Mouse (Mus musculus): ENCODE measurements at regions not wholly inside any gene's neighbourhood (a gene's known extent, or its start where the extent isn't known, plus 50 kb on each side); places are given as distances from the start of the nearest gene placed in this dataset.
A peak's percentile ranks its signal among the peaks of the same experiment; 100 is the strongest.

DNA sequence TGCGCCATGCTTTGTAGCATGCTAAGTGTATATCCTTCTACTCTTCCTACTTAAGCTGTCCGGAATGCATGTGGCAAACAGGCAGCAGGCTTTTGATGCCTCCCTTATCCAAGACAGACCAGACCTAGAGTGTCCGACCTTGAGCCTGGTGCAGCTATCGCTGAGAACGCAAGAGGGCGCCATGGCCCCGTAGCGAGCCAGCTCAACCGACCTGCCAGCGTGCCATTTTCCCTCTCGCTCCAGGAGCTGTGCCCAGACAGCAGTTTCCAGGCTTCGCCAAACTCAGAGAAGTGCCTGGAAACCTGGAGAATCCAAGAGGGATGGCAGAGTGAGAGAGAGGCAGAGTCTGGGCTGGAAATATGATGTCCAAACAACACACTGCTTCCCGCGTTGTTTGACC is 155.8 kb upstream of the Gm12830 start:
- peak; percentile 92 for DNase-seq

DNA sequence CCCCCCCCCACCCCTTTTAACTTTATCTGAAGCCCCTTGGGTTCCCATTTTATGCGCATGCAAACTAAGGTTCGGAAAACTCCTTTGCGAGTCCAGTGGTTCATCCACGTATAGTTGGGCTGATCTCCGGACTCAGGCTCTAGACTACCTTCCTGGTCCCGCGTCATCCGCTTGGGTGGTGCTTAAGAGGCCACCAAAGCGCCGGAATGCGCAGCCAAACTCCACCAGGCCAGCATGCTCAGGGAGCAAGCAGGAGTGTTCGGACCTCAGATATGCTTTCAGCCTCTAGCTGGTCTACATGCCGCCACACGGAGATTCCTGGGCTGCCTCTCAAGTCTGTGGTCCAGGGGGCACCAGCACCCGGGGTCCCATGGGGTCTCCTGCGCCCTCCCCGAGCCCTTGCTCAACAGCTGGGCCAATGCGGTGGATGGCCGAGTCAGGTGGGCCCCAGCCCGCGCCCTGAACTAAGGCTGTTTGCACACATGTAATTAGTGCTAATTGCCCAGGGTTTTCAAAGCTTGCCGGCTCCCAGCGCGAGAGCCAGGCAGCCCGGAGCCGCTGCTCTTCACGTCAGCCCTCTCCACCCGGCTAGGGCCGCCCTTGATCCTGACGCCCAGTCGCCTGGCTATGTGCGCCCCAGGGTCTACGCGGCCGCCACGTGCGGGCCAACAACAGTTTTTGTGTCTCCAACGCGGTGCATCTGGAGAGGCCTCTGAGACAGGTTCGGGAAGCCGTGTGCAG is 155.1 kb upstream of the Gm12830 start:
- DNase-seq: no peak

DNA sequence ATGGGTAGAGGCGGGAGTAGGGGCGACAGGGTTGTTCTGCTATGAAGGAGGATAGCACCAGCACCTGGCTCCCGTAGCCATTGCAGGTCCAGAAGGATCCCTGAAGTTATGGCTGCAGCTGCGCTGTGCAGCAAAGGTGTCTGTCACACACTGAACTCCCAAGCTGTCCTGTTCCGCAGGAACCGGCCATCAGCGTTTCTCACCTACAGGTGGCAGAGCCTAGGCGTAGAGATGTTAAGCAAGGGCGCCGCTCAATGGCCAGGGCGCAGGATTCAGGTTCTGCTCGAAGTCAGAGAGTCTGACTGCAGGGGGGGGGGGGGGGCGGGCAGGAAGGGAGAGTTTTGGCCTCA is 154.6 kb upstream of the Gm12830 start:
- DNase-seq: no peak

DNA sequence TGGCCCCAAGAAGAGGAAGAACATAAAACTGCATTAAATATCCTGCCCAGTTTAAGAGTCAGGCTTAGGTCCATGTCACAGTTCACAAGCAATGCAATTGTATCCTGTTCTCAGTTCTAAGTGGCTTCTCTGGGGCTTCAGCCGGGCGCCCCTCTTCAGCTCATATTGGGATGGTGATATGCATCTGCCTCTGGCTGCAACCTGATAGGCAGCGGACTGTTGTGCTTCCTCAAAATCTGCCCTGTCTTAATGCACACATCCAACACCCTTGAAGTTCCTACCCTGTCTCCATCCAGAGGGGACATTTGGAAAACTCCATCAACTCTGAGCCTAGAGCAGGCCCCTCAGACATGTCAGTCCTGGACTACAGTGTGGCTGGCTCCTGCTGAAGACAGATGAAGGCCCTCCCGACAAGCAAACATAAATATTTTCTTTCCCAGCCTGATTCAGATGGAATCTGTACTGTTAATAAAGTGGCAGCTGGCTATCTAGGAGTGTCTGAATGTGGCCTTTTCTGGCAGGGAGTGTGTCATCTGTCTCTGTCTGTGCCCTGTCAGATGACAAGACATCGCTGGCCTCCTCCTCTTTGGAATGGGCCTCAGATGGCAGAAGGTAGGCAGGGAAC is 149.3 kb upstream of the Gm12830 start:
- no peak for DNase-seq

DNA sequence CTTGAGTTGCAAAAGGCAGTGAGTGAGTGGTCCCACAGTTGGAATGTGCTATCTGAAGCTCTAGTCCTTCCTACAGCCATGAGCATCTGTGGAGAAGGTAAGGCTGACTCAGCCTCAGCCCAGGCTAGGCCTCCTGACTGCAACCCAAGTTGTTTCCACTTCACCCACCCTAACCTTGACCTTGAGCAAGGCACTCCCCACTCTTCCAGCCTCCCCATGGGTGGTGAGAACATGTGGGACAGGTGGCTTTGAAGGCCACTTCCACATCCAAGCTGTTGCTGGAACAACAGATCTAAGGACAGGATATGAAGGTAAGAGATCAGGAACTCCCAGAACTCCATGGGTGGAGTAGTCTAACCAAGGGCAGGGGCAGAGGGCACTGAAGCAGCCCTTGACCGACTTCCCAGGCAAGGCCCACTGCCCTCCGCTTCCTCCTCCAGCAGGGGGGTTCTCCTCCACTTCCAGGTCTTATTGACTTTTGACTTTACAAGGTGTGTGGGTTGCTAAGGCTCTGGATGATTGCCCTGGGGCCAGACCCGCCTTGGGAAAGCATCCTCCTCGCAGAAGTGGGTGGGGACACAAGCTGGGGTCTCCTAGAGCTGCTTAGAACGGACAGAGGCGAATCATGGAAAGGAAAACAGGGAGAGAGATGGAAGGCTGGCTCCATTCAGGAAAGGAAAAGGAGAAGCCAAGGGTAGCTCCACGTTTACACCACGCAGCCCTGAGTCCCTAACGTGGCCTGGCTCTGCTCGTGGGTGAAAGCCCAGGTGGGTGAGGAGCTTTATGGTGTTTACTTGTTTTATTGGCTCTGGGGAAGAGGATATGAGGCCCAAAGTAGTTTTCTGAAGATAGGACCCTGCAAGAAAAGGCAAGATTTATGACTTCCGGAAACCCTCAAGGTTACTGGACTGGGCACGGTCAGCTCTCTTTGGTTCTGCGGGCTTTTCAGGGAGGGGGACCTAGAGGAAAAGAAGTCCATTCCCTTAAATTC is 144.3 kb upstream of the Gm12830 start:
- DNase-seq: no peak

DNA sequence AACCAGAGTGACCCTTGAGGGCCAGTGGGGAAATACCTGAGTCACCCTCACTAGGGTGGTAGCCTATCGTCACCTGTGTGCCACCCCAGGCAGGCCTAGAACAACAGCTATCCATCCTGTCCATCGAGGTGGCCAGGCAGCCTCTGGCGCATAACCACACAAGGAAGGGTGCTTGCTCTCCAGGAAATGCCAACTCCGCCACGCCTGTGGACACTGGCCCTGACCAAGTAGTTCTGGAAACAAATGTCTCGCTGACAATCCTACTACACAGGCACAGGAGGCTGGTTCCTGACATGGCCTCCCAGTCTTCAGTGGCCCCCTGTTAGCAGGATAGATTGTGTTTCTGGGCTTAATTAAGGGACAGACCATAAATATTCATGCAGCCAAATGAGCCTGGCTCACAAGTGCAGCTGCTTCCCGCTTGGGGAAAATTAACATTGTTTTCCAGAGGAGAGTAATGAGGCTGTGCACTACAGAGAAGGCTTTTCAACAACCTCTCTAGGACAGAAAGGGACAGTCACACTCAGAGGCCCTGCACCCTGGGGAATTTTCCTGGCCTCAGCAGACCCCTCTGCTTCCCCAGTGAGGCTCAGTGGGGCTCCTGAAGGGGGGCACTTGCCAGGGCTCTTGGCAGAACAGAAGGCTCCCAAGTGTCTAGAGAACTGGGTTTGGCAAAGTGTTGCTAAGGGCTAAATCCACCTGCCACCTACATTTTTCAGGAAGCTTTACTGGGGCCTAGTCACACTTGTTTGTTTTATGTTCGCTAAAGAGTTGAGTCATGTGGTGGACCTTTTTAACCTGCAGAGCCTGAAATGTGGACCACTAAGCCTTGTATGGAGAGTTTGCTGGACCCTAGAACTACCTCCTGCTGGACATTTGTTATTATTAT is 143.2 kb upstream of the Gm12830 start:
- no peak for DNase-seq

DNA sequence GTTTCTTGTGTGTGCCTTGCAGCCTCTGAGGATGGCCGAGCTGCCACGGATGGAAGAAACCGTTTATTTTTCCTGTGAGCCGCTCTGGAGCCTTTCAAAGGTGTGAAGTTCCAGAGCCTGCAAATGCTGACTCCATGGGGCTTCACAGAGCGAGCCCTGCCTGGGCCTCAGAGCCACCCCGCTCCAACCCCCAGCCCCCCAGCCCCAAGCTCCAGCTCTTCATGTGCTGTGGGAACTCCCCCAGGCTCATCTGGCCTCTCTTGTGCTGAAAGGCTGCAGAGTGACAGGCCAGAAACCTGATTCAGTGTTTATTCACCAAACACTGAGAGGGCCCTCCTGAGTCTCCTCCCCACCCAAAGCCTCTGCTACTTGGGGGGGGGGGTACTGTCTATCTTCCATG is 141.2 kb upstream of the Gm12830 start:
- DNase-seq: no peak

DNA sequence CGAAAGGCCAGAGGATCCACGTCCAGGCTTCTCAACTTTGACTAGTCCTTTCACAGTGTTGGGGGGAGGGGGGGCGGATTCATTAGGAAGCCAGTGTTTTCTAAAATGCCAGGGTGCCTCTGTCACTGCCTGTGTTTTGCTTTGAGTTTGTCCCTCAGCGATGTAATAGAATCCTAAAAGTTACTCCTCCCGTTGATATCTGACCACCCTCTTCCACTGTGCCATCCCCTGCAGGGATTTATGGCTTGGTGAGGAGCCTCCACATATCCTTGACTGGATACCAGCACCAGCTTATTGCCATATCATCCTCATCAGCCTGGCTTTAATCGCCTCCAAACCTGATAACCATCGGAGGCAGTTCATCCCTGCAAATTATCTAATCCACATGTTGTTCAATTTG is 138.6 kb upstream of the Gm12830 start:
- DNase-seq: no peak

DNA sequence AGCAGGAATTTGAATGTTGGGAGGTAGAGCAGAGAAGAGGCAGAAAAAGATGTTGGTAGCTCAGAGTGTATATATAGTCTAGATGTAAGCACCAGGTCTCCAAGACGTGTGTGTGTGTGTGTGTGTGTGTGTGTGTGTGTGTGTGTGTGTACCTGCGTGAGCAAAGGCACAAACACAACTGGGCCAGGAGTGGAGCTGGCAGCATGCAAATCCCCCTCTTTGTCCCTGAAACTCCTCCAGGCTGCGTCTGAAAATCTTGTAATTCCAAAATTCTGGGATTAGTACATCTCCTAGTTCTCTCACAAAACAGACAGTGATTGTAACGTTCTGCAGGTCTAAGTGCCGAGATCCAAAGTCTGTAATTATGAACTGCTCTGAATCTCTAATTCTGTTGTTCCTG is 137.8 kb upstream of the Gm12830 start:
- DNase-seq: no peak

DNA sequence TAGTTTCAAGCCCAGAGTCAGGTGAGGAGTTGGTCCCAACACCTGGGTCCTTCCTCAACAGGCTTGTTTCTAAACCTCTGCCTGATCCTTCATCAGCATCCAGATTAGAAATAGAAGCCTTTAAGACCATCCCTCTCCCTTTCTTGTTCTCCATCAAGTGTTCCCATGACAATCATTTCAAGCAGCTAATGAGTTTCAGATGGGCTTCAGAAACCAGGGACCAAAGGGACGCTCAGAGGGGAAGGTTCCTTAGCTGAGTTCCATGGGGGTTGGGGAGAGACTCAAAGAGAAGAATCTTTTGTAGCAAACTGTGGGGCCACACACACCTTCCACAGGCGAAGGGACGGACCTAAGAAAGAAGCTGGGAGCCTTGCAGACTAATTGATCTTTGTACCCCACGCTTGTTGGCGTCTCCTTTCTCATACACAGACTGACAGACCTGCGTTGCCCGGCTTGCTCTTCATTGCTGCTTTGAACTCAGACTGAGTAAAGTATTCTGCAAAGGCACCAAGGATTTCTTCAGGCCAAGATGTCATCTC is 136.6 kb upstream of the Gm12830 start:
- no peak for DNase-seq

DNA sequence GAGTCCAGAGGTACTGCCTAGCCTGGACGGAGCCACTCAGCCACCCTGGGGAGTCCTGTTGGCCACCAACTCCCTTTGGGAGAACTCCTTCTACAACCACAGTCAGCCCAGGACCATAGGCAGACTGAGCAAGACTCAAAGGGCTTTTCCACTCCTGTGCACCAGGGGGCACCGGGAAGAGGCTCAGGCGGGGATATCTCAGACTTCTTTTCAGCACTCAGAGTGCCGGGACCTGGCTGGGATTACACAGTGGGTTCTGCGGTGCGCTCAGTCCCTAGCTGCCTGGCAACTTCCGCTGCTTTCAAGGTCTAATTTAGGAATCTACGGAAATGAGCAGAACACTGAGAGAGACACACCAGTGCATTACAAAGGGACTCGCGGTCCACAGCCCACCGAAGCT is 136.1 kb upstream of the Gm12830 start:
- DNase-seq: peak; percentile 59

DNA sequence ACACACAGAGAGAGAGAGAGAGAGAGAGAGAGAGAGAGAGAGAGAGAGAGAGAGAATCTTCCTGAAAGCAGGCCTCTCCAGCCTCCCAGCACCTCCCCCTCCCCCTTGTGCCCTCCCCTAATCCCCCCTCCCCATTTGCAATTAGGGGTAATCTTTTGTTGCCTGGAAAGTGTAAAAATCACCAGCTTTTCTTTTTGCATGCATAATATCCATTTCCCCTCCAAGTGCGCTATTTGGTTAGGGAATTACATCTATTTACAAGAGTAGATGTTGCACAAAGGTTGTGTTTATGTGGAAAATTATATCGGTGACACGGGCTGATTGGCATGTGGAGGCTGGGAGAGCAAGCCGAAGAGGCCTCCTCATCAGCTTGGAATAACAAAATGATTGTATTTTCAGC is 135.4 kb upstream of the Gm12830 start:
- no peak for DNase-seq

DNA sequence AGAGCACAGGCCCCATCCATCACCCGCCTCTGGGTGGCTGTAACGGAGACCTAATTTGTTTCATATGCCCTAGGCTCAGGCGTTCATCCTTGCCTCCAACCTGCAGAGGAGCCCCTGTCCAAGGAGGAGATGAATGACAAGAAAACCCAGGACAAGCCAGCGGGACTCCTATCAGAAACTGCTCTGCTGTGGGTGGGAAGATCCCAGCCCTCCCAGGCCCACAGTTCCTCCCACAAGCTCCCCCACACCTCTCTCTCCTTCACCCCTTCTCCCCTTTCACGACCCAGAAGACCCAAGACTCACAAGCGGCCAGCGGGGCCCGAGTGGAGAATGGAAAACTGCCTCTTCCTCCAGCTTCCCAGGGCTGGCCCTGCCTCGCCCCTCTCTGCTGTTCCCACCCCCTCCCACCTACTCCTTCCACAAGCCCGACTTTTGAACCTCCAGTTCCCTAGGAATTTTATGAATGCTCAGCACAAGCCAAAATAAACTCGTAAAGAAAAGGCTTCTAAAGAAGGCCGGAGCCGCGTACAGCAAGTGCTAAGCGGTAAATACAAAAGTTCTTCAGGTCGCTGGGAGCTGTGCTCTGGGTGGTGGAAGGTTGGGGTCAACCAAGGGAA is 133.1 kb upstream of the Gm12830 start:
- DNase-seq: no peak

DNA sequence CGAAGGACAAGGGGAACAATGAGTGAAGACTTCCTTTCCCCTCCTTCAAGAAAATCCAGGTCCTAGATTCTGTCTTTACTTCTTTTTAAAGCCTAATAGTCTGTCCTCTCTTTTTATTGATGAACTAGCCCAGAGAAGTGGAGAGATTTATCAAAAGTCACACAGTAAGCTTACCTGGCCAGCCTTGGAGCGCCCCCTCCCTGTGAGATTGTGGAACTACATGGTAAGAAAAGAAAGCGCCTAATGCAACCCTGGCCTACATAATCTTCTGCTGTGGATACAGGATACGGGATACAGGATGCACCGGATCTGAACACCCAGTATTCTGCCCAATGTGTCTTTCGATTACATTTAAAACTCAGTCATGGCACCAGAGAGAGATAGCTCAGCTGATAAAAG is 132.6 kb upstream of the Gm12830 start:
- peak; percentile 40 for DNase-seq

DNA sequence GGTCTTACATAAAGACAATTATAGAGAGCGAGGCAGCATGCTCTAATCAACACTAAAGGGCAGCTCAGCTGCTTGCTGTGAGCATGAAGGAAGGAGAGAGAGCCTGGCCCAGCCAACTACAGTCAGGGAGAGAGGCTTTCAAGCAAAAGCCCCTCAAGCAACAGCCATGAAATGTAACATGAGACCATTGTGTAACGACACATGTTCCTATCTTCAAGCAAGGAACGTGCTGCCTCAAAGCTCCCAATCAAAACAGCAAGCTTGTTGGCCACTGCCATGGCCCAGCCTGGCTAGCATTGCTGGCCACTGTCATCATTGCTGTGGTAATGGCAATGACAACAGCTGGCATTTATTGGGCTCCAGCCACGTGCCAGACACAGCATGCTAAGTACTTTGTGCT is 115.9 kb upstream of the Gm12830 start:
- no peak for DNase-seq

DNA sequence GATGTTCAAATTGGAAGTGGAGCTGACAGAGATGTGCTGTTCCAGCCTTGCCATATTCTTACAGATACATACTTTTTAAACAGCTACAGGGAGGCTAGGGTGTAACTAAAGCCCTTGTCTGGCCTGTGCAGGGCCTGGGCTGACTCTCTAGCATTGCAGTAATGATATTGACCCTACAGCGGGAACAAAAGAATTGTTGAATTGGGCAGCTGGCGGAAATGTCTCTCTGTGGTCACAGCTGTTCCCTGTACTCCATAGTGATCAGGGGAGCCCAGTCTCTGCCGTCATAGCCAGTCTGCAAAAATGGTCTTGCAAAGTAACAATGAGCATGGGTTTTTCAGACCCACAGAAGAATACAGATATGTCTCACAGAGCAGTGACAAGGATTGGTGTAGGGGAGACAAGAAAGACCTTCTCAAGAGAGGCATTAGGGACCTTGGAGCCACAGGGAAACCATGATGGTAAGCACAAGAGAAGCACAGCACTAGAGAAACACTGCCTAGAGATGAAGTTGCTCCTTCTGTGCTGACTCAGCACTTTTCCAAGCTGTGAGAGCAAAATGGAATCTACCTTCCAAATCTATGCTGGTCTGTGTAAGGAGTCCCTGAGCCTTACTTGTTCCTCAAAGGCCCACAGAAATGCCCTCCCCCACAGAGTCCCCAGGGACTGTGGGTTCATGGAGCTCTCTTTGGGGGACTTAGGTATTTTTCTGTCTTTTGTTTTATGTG is 111.2 kb upstream of the Gm12830 start:
- no peak for DNase-seq

DNA sequence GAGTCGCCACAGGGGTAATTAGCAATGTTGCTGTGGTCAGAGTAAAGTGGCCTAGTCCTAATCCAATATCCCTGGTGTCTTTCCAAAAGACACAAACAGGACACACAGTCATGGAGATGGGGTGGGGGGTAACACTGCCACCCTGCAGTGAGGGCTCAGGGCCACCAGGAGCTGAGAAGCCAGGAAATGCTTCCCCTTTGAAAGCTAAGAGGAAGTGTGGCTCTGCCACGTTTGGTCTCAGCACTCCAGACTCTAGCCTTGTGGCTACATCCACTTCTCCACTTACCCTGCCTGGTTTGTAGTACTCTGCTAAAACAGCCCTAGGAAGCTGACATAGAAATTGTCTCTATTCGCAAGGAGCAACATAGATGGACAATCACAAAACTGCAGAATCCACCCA is 110.4 kb upstream of the Gm12830 start:
- no peak for DNase-seq

DNA sequence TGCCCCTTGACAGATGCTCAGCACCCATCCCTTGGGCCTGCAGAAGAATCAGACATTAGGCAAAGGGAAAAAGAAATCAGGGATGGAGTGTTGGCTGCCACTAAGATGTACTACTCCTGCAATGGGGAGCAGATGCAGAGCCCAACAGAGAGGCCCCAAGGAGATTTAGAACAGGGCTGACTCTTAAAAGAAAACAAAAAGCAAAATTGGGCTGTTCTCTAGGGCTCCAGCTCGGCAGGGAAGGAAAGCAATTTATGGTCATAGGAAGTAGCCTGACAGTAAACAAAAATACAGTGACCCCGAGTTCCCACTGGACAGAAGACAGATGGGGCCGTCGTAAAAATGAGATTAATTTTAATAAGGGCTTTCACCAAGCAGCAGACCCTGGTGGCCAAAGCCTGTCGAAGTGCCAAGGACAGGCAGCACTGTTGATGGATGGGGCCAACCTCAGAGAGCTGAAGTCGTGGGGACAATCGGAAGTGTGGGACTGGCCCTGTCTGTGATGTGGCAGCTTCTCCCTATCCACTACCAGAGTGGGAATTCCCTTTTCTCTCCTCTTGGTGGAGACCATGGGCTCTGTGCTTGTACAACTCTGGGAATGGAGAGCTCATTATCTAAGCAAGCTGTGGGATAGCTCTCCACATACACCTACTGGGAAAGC is 109.4 kb upstream of the Gm12830 start:
- DNase-seq: peak; percentile 24

DNA sequence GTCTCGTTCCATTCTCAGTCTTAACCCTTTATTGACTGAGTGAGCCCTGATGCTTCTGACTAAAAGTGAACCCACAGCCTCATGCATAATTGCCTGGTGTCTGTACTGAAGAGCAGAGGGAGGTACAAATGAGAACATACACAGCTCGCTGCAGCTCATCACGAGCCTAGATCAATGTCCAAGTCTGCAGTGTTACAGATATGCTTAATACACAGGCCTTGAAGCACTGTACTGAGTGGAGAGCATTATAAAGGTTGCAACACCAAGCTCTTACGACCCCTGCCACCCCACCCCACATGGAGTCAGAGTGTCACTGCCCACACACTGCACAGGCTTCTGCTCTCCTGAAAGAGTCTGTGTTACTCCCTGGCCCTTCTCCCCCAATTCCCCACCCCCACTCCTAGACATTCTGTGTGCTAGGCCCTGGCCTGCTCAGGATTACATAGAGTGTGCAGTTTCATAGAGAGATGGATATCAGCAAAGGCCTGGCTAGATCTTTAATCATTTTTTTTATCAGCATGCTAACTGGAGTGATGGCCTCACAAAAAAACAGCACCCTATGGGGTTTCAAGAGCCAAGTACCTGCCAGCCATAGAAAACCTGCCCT is 108.5 kb upstream of the Gm12830 start:
- DNase-seq: no peak

DNA sequence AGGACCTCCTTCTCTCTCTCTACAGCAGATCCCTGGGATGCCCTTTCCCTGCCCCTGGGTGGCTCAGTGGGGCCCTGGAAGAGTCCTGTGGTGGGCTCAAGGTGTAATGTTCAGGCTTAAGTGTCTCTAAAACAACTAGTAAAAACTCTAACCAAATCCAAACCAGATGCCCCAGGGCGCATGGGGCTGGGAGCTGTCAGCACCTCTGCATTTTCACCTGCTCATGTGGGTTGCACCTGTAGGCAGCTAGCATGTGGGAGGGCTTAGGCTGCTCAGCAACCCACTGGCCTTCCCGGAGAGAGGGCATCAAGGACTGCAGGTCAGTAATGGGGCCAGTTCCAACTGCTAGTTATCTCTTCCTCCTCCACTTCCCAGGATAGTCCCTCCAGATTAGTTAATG is 104.8 kb upstream of the Gm12830 start:
- DNase-seq: no peak
